ENCODE assay signal across 15 mouse cellular contexts in the genomic region with DNA sequence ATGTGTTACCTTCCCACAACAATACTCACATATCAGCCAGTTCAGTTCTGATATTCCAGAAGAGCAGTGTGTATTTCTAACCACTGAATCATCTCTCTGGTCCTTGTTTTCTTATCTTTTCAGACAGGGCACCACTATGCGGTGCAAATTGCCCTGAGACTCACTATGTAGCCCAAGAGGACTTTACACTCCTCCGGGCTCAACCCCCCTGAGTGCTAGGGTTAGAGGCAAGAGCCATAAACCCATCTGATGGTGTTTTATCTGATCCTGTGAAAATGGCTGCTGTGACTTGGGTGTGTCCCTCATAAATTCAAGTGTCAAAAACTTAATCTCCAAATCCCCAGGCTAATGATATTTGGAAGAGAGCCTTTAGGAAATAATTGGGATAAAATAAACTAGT.
"Had no signal": no experiment of that assay in that cellular context is flagged by ENCODE, and none has a peak within 500 bp of the region (broad histone marks: within the 10 kb centered on the region; RNA-seq: fewer than 3 reads in every experiment).

No protein-coding gene starts in this region.

- H3K4me2 ChIP-seq: kidney, embryonic 15.5 days; limb, embryonic 15.5 days; liver, embryonic 13.5 days; neural tube, embryonic 13.5 days; stomach, embryonic 15.5 days had no signal

- H3K27me3 ChIP-seq: kidney, embryonic 15.5 days; limb, embryonic 15.5 days; liver, embryonic 13.5 days; neural tube, embryonic 13.5 days; stomach, embryonic 15.5 days had no signal

- H3K4me1 ChIP-seq: kidney, embryonic 15.5 days; limb, embryonic 15.5 days; megakaryocyte, embryonic 14.5 days; neural tube, embryonic 13.5 days; stomach, embryonic 15.5 days had no signal

- DNase-seq: kidney, adult 18-20 months; kidney, postnatal 25 days; liver, embryonic 13.5 days; lung, adult 18-20 months; lung, postnatal 4 days; midbrain, embryonic 14.5 days; right cerebral cortex, postnatal 14 days; thymus, adult 2 months; thymus, postnatal 36 days had no signal

- H3K27ac ChIP-seq: kidney, embryonic 15.5 days; left cerebral cortex, adult 2 months; limb, embryonic 15.5 days; liver, embryonic 13.5 days; neural tube, embryonic 13.5 days; stomach, embryonic 15.5 days had no signal

- H3K9ac ChIP-seq: kidney, embryonic 15.5 days; limb, embryonic 15.5 days; liver, embryonic 13.5 days; neural tube, embryonic 13.5 days; stomach, embryonic 15.5 days had no signal

- H3K4me3 ChIP-seq: kidney, embryonic 15.5 days; left cerebral cortex, adult 2 months; limb, embryonic 15.5 days; liver, embryonic 13.5 days; megakaryocyte, embryonic 14.5 days; neural tube, embryonic 13.5 days; stomach, embryonic 15.5 days had no signal

- H3K36me3 ChIP-seq: kidney, embryonic 15.5 days; limb, embryonic 15.5 days; liver, embryonic 13.5 days; neural tube, embryonic 13.5 days; stomach, embryonic 15.5 days had no signal

- H3K9me3 ChIP-seq: kidney, embryonic 15.5 days; limb, embryonic 15.5 days; liver, embryonic 13.5 days; megakaryocyte, embryonic 14.5 days; neural tube, embryonic 13.5 days; stomach, embryonic 15.5 days had no signal
